Mouse (Mus musculus) testis, adult 2 months (tissue): Measurements from ENCODE around the gene Pum2.
"Not testable (repeated sequence)": the region's sequence is repeated elsewhere in the genome, so short reads cannot be mapped to it uniquely, and the experiment has no call there.

Experiments used
- CTCF ChIP-seq: fragments of 200-500 bp; IDR thresholded peaks from 2 replicates; pipeline ENCODE4 v1.5.1; 2012; ENCODE audit warnings: low read depth, mild to moderate bottlenecking, inconsistent platforms, low read length, moderate library complexity; ENCODE audit not compliant: control insufficient read depth, insufficient read depth, insufficient replicate concordance
- POLR2A ChIP-seq: fragments of 200-500 bp; IDR thresholded peaks from 2 replicates; pipeline ENCODE4 v1.6.1; 2012; ENCODE audit warnings: low read depth, mild to moderate bottlenecking, inconsistent platforms, low read length, moderate library complexity; ENCODE audit not compliant: control insufficient read depth

DNA sequence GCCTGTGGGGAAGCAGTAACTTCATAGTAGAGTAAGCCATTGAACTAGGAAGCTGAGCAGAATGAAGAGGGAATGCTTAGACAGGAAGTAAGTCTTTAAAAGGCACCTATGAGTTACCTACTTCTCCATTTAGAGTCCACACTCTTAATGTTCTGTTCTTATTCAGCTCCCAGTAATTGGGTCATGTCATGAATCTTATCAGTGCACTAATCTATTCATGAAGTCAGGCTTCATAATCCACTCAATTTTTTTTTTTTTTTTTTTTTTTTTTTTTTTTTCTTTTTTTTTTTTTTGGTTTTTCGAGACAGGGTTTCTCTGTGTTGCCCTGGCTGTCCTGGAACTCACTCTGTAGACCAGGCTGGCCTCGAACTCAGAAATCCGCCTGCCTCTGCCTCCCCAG lies 15.9 kb downstream of the Pum2 start:
- not testable (repeated sequence) for TF ChIP-seq POLR2A, CTCF
